Mouse (Mus musculus) urinary bladder, postnatal 10 days (tissue): ENCODE results near the gene Abcd4.

Experiments used
- DNase-seq: peaks from one replicate; pipeline ENCODE4 v3.0.0; 2022; ENCODE audit warnings: low spot score

The Abcd4 gene

GRCm38 (mm10) chr12:84571466-84572340 lies 45.5 kb downstream of the Abcd4 start:
- no peak for DNase-seq

- DNase-seq, result no peak
Observed at GRCm38 (mm10) chr12:84570694-84571415, 46.4 kb downstream of the Abcd4 start.

DNA sequence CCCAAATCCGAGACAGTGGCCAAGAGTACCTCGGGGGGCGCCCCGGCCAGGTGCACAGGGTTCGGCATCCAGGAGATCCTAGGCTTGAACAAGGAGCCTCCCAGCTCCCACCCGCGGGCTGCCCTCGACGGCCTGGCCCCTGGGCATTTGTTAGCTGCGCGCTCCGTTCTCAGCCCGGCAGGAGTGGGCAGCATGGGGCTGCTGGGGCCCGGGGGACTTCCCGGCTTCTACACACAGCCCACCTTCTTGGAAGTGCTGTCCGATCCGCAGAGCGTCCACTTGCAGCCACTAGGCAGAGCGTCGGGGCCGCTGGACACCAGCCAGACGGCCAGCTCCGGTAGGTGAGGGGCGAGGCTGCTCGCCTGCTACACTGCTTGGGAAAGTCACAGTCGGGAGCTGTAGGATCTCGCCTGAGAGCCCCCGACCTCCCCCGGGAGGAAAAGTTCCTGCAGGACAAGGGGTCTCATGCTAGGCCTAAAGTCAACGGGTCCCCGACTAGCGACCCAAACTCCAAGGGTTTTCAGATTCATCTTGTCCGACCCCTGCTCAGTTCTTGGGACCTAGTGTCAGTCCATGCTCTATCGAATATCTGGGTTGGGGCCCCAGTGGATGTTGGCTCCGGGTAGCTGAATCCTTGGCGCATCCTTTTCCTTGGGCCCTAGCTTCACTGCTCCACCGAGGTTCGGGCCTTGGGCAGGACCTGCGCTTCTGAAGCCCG lies 47.1 kb downstream of the Abcd4 start:
- no peak for DNase-seq

GRCm38 (mm10) chr12:84569336-84569970 lies 47.8 kb downstream of the Abcd4 start, which contains the start of gene Vsx2:
Gene Vsx2, plus strand, starts transcription at chr12:84569762.
- DNase-seq, result no peak

DNA sequence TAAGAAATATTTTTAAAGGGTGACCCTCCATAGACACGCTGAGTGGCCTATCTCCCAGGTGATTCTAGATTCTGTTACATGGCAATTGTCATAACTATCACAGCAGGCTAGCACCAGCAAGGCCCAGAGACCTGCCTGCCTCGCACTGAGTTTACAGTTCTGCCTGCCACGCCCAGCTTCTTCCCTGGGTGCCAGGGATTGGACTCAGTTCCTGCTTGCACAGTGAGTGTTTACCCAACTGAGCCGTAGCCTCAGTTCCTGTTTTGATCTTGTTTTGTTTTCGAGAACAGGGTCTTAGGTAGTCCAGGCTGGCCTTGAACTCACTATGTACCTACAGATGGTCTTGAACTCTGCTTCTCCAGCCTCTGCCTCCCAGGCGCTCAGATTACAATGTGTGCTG lies 49.6 kb downstream of the Abcd4 start:
- DNase-seq, result no peak

- no peak for DNase-seq
Observed at GRCm38 (mm10) chr12:84562558-84562957, 54.7 kb downstream of the Abcd4 start.

GRCm38 (mm10) chr12:84555218-84555617 lies 62.0 kb downstream of the Abcd4 start:
- DNase-seq, result no peak
